Mouse (Mus musculus): ENCODE measurements around the gene Pef1. TPM values are rescaled to one million over a fixed set of nuclear protein-coding genes. Genes with fewer than 3 reads are reported as not detected.

Gene Pef1
- polyA plus RNA-seq, 1 experiment from 2014 or later, result 65.6 TPM

GRCm38 (mm10) chr4:130148405-130148804, 46.0 kb downstream of the Pef1 start:
- no peak overlapping the region for H3K9ac ChIP-seq (replicated peaks)
- WGBS, result 68% methylated on average over 10 of the region's 10 CpGs
- H3K4me1 ChIP-seq, result no peaks in the 10 kb centered on the region
- H3K27ac ChIP-seq (replicated peaks), result no peak overlapping the region
- H3K4me2 ChIP-seq, result no peak overlapping the region
- no peak overlapping the region for H3K4me3 ChIP-seq (replicated peaks)
- ATAC-seq (ENCODE audit: low FRiP score), result no peak
- peaks cover 19% of the 10 kb centered on the region; the same call in 1 of the 2 replicates for H3K27me3 ChIP-seq (replicated peaks)
- no peaks in the 10 kb centered on the region for H3K9me3 ChIP-seq (replicated peaks)
- no peaks in the 10 kb centered on the region for H3K36me3 ChIP-seq

GRCm38 (mm10) chr4:130154250-130154649, 51.9 kb downstream of the Pef1 start:
- Histone ChIP-seq H3K4me3 (replicated peaks) (no peak overlapping the region), H3K4me2 (no peak overlapping the region), H3K27ac (replicated peaks) (no peak overlapping the region), H3K36me3 (no peaks in the 10 kb centered on the region), H3K27me3 (replicated peaks) (peaks cover 23% of the 10 kb centered on the region; the same call in 1 of the 2 replicates), H3K9ac (replicated peaks) (no peak overlapping the region), H3K4me1 (no peaks in the 10 kb centered on the region), H3K9me3 (replicated peaks) (no peaks in the 10 kb centered on the region)
- ATAC-seq (ENCODE audit: low FRiP score), result no peak
- WGBS, result 83% methylated on average over 3 of the region's 3 CpGs

DNA sequence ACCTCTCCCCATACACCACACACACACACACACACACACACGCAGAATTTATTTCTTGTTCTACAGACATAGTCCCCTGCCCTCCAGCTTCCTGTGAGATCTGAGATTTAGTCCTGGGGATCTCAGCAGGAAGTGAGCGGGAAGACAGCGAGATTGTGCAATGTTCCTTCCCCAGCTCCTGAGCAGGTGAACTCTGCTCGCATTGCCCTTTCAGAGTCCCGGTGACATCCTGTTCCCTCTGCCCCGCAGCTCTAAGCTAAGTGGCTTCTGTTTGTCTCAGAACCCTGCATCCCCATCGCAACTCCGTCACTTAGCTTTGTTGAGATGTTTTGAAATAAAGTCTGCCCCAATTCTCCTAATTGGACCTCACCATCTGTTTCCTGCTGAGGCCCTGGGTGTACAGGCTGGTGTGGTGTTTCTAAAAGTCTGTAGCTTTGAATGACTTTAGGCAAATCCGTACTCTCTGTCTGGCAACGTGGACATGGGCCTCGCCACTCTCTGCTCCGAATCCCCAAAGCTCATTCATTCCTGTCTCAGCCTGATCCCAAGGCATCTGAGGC, 54.5 kb downstream of the Pef1 start:
- peaks cover 21% of the 10 kb centered on the region for H3K27me3 ChIP-seq (replicated peaks)
- H3K4me2 ChIP-seq, result no peak overlapping the region
- no peak for ATAC-seq (ENCODE audit: low FRiP score)
- no peaks in the 10 kb centered on the region for H3K9me3 ChIP-seq (replicated peaks)
- no peaks in the 10 kb centered on the region for H3K4me1 ChIP-seq
- WGBS, result 76% methylated on average over 12 of the region's 12 CpGs
- H3K27ac ChIP-seq (replicated peaks), result no peak overlapping the region
- H3K36me3 ChIP-seq, result no peaks in the 10 kb centered on the region
- H3K9ac ChIP-seq (replicated peaks), result no peak overlapping the region
- no peak overlapping the region for H3K4me3 ChIP-seq (replicated peaks)

- Histone ChIP-seq H3K4me1 (peaks cover 8% of the 10 kb centered on the region), H3K36me3 (no peaks in the 10 kb centered on the region), H3K27me3 (replicated peaks) (peaks cover 38% of the 10 kb centered on the region), H3K9me3 (replicated peaks) (no peaks in the 10 kb centered on the region), H3K4me2 (no peak overlapping the region), H3K27ac (replicated peaks) (no peak overlapping the region), H3K9ac (replicated peaks) (no peak overlapping the region), H3K4me3 (replicated peaks) (no peak overlapping the region)
- no peak for ATAC-seq (ENCODE audit: low FRiP score)
- WGBS, result 34% methylated on average over 4 of the region's 4 CpGs
These were observed 59.0 kb downstream of the Pef1 start for GRCm38 (mm10) chr4:130161349-130161748.

- ATAC-seq (ENCODE audit: low FRiP score), result no peak
- WGBS, result 16% methylated on average over 19 of the region's 20 CpGs
- H3K36me3 ChIP-seq, result no peaks in the 10 kb centered on the region
- H3K4me3 ChIP-seq (replicated peaks), result 0 out of 2 replicates have a peak overlapping the region, but pooled peaks have one; percentile 5
- peaks cover 21% of the 10 kb centered on the region for H3K4me1 ChIP-seq
- H3K9ac ChIP-seq (replicated peaks), result no peak overlapping the region
- H3K9me3 ChIP-seq (replicated peaks), result no peaks in the 10 kb centered on the region
- peaks cover 39% of the 10 kb centered on the region for H3K27me3 ChIP-seq (replicated peaks)
- H3K27ac ChIP-seq (replicated peaks), result no peak overlapping the region
- peak overlapping the region; percentile 28 for H3K4me2 ChIP-seq
These were observed 61.1 kb downstream of the Pef1 start for GRCm38 (mm10) chr4:130163391-130163861.

DNA sequence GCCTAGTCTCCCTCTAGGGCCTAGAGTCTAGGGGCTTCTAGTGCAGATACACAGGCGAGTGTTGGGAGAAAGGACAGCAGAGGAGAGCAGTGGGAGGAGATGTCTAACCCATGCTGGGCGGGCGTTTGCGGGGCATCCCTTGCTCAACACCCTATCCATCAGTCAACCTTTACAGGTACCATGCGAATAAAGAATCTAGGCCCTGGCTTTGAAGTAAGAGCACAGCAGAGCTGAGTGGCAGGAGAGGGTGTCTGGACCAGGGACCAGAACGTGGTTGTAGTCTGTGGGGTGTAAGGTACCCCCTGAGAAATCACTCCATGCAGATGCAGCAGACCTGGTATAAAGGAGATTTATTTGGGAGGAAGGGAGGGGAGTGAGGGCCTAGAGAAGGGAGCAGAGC, 61.8 kb downstream of the Pef1 start:
- Histone ChIP-seq H3K4me1 (peaks cover 24% of the 10 kb centered on the region), H3K27ac (replicated peaks) (no peak overlapping the region), H3K27me3 (replicated peaks) (peaks cover 39% of the 10 kb centered on the region), H3K36me3 (no peaks in the 10 kb centered on the region), H3K4me3 (replicated peaks) (no peak overlapping the region), H3K9ac (replicated peaks) (no peak overlapping the region), H3K4me2 (no peak overlapping the region), H3K9me3 (replicated peaks) (no peaks in the 10 kb centered on the region)
- no peak for ATAC-seq (ENCODE audit: low FRiP score)
- 72% methylated on average over 6 of the region's 6 CpGs for WGBS

GRCm38 (mm10) chr4:130166061-130166460, 63.7 kb downstream of the Pef1 start:
- Histone ChIP-seq H3K9me3 (replicated peaks) (no peaks in the 10 kb centered on the region), H3K36me3 (no peaks in the 10 kb centered on the region), H3K9ac (replicated peaks) (no peak overlapping the region), H3K4me2 (no peak overlapping the region), H3K4me1 (peaks cover 24% of the 10 kb centered on the region), H3K27me3 (replicated peaks) (peaks cover 39% of the 10 kb centered on the region), H3K4me3 (replicated peaks) (no peak overlapping the region), H3K27ac (replicated peaks) (no peak overlapping the region)
- ATAC-seq (ENCODE audit: low FRiP score), result no peak
- WGBS, result 83% methylated on average over 18 of the region's 18 CpGs

DNA sequence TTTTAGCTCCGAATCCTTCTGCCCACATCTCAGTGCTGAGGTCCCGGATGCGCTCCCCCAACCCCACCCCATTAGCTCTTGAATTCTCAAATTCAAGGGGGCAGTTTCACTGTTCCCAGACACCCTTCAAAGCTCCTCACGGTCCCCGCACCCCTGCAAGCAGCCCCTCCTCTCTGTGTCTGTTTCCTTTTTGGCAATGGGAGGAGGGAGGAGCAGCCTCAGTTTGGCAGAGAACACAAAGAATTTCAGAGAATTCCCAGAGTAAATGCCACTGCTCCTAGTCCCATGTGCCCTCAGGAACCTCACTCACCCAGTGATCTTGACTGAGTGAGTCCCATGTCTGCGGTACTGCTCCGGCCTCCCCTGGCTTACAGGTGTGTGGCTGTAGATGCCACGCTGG, 64.2 kb downstream of the Pef1 start:
- ATAC-seq (ENCODE audit: low FRiP score), result no peak
- peaks cover 24% of the 10 kb centered on the region for H3K4me1 ChIP-seq
- no peak overlapping the region for H3K4me2 ChIP-seq
- no peak overlapping the region for H3K27ac ChIP-seq (replicated peaks)
- H3K4me3 ChIP-seq (replicated peaks), result no peak overlapping the region
- no peak overlapping the region for H3K9ac ChIP-seq (replicated peaks)
- no peaks in the 10 kb centered on the region for H3K36me3 ChIP-seq
- H3K9me3 ChIP-seq (replicated peaks), result no peaks in the 10 kb centered on the region
- WGBS, result 75% methylated on average over 8 of the region's 8 CpGs
- peaks cover 35% of the 10 kb centered on the region for H3K27me3 ChIP-seq (replicated peaks)

DNA sequence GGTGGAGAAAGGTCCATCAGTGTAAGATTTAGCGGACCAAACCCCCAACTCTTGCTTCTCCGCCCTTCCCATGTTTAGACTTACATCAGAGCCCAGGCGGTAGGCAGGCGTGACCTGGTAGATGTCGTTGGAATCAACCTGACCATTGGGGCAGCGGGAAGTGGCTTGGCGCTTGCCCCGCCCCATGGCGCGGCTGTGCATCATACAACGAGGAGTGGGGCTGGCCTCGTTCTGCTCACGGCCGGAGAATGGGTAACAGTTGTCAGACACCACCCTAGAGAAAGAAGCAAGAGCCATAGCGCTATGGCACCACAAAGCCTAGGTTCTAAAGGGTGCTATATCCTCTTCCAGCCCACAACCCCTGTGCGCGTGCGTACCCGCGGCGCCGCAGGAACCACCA, 65.0 kb downstream of the Pef1 start:
- no peak overlapping the region; the same call in 1 of the 2 replicates for H3K4me3 ChIP-seq (replicated peaks)
- no peaks in the 10 kb centered on the region for H3K36me3 ChIP-seq
- peaks cover 30% of the 10 kb centered on the region for H3K27me3 ChIP-seq (replicated peaks)
- H3K4me2 ChIP-seq, result peak overlapping the region; percentile 38
- peaks cover 24% of the 10 kb centered on the region for H3K4me1 ChIP-seq
- H3K27ac ChIP-seq (replicated peaks), result no peak overlapping the region
- 55% methylated on average over 22 of the region's 22 CpGs for WGBS
- no peak for ATAC-seq (ENCODE audit: low FRiP score)
- no peaks in the 10 kb centered on the region for H3K9me3 ChIP-seq (replicated peaks)
- H3K9ac ChIP-seq (replicated peaks), result no peak overlapping the region

DNA sequence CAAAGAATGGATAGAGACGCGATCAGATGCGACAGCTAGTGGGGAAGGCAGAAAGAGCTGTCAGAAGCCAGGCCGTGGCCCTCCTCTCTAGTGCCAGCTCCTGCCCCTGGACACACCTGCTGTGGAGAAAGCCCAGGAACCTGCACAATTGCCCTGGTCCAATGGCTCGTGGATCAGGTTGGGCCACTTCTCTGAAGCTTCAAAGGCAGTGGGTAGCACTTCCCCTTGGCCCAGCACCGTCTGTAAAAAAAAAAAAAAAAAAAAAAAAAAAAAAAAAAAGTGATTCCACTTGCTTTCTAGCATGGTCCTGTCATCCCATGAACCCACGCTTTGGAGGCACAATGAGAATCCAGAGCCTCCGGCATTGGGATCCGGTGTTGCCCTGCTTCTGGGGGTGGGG, 65.5 kb downstream of the Pef1 start:
- Histone ChIP-seq H3K27ac (replicated peaks) (no peak overlapping the region), H3K4me1 (peaks cover 24% of the 10 kb centered on the region), H3K4me3 (replicated peaks) (no peak overlapping the region; the same call in 1 of the 2 replicates), H3K9ac (replicated peaks) (no peak overlapping the region), H3K27me3 (replicated peaks) (peaks cover 26% of the 10 kb centered on the region), H3K9me3 (replicated peaks) (no peaks in the 10 kb centered on the region), H3K4me2 (peak overlapping the region; percentile 38), H3K36me3 (no peaks in the 10 kb centered on the region)
- no peak for ATAC-seq (ENCODE audit: low FRiP score)
- 54% methylated on average over 9 of the region's 9 CpGs for WGBS

DNA sequence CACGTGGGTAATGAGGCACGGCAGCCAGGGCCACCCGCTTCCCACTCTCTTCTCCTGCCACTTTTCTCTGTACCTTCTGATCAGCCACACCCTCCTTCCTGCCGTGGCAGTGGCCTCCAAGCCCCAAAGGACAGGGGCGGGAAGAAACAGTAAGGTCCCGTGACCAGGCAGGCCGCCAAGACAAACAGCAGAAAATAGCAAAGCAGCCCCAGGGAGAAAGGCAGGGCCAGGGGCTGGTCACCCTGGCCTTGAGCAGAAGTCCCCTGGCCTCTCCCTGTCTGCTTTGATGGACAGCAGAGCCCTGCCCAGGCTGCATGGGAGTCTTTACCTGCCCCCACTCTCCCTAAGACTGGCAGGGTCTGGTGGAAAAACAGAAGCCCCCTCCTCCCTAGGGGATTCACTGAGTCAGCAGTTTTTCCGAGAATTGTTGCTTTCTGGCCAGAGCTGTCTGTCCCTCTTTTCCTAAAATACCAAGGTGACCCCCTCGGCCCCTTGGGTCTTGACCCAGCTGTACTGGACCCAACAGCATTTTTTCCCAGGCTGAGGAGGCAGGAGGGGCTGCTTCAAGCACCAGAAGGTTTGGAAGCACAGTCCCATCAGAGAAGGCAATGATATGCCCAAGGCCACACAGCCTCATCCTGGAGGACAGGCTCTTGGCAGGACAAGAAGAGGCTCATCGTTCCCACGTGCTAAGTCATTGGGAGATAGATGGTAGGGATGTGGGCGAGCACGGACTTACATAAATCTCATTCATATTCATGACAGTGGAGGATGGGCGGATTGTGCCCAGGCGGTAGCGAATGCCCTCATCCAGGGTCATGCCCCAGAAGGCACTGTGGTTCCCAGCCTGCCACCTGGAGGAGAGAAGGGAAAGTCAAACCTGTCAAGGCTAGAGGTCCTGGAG, 66.2 kb downstream of the Pef1 start:
- no peak for ATAC-seq (ENCODE audit: low FRiP score)
- no peaks in the 10 kb centered on the region for H3K9me3 ChIP-seq (replicated peaks)
- peaks cover 17% of the 10 kb centered on the region for H3K4me1 ChIP-seq
- no peak overlapping the region for H3K9ac ChIP-seq (replicated peaks)
- WGBS, result 38% methylated on average over 16 of the region's 16 CpGs
- peaks cover 25% of the 10 kb centered on the region for H3K27me3 ChIP-seq (replicated peaks)
- no peak overlapping the region for H3K27ac ChIP-seq (replicated peaks)
- H3K4me3 ChIP-seq (replicated peaks), result no peak overlapping the region
- H3K36me3 ChIP-seq, result no peaks in the 10 kb centered on the region
- peak overlapping the region; percentile 38 for H3K4me2 ChIP-seq

GRCm38 (mm10) chr4:130169411-130169971, 67.1 kb downstream of the Pef1 start:
- Histone ChIP-seq H3K27ac (replicated peaks) (no peak overlapping the region), H3K4me3 (replicated peaks) (no peak overlapping the region), H3K4me2 (no peak overlapping the region), H3K27me3 (replicated peaks) (peaks cover 24% of the 10 kb centered on the region), H3K4me1 (peaks cover 22% of the 10 kb centered on the region), H3K9ac (replicated peaks) (no peak overlapping the region), H3K9me3 (replicated peaks) (no peaks in the 10 kb centered on the region), H3K36me3 (no peaks in the 10 kb centered on the region)
- ATAC-seq (ENCODE audit: low FRiP score), result no peak
- 90% methylated on average over 16 of the region's 16 CpGs for WGBS
